Mouse (Mus musculus): ENCODE data around the gene Ankrd34c.

Ankrd34c gene

DNA sequence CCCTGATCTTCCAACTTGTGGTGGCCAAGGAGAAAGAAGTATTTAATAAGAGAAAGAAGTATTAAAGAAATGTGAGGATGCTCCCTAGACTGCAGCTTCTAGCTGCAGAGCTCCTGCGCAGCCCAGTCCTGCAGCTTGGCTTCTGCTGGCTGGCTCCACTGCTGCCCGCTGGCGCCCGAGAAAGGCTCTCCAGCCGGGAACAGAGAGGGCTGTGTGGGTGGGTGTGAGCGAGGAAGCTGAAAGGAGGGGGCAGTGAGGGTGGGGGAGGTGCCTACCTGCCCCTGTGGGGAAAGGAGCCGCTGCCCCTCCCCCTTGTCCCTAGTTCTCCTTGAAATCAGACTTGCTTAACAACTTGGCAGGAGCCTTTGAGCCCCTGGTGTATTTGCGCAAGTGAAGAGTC, at the start of gene Ankrd34c:
Gene Ankrd34c, minus strand, starts transcription at position 181 of the 400 bp plus-strand sequence.
- in situ Hi-C loops (cut with MboI, MseI): loop anchor here (10.0 kb wide), 1 partner anchor 1837 kb away; no protein-coding TSS in a partner anchor

GRCm38 (mm10) chr9:89787532-89787931, 49.3 kb upstream of the Ankrd34c start:
- in situ Hi-C loops (cut with MboI, MseI): no loop called here

DNA sequence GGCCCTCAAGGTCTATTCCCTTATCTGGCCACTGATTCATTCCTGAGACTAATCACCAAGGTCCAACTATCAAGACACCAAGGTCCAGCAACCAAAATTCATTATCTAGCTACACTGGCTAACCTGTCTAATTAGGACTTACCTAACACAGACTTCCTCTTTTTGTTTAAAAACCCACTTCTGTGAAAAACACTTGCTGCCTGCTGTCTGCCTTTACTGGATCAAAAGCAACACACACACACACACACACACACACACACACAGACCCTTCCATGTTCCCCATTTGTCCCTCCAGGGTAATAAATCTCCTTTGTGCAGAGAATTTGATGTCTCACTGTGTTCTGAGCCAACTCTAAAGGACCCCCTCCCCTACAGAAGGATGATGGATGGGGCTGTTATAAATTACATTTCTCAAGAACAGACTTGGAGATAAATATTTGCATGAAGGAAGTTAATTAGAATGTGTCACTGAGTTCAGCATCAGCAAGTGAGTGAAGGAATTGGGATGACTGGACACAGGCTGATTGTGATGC, 43.2 kb upstream of the Ankrd34c start:
- in situ Hi-C loops (cut with MboI, MseI): no loop called here

DNA sequence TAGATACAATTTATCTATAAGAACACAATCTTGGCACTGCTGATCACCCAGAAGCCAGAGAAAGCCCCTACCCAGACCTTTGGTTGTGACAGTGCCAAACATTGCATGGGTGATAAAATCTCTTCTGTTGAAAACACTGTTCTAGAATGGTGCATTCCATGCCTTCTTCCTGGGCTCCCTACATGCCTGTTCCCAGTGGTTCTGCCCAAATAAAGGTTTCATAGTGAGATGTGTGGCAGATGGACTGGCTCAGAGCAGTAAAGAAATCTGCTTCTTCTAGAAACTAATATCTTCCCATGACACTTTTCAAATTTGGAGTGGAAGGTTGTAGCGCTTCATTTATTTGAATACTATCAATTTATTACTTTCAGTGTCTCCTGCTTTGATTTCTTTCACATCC, 41.0 kb upstream of the Ankrd34c start:
- in situ Hi-C loops (cut with MboI, MseI): no loop called here

DNA sequence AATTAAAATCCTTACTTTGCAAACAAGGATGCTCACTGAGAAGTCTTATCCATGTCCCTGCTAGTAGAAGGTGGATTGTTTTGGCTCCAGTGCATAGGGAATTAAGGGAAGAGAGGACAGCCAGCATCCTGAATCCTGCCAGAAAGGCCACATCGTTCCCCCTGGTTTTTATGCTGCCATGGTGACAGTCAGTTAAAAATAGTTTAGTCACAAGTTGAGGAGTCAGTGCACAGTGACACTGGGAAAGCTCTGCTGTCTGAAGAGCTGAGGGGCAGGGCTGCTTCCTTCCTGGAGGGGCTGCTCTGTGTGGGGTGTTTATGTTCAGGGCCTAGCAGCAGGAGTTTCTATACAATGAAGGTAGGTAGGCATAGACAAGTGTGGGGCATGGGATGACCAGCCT, 32.9 kb upstream of the Ankrd34c start:
- in situ Hi-C loops (cut with MboI, MseI): no loop called here

DNA sequence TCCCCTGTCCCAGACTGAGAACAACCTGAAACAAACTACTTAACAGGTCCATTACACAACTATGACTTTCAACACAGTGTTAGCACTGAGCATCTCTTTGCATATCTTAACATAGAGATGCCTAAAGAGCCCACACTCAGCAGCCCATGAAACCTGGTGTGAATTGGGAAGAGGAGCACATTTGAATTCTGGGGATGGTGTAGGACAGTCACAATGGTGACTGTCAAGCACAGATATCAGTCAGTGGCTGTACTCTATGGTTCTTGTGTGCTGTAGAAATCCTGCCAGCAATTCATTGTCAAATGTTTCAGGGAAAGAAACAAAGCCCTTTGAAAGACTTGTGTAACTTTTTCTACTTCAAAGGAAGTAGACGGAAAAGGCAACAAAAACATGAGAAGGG, 23.7 kb upstream of the Ankrd34c start:
- in situ Hi-C loops (cut with MboI, MseI): no loop called here

- in situ Hi-C loops (cut with MboI, MseI): no loop called here
Measured at GRCm38 (mm10) chr9:89758569-89758968, 20.3 kb upstream of the Ankrd34c start.

DNA sequence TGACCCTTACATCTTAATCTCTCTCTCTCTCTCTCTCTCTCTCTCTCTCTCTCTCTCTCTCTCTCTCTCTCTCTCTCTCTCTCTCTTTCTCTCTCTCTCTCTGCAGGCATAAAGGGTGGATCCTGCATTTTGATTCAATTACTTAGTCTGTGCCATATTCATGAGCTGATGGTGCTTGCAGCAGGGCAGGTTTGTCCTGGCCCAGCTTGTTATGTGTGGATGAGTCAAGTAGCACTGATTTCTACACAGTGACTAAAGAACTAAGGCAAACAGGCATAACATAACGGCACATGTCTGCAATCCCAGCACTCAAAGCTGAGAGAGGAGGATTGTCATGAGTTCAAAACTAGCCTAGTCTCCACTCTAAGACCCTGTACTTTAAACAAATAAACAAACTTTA, 19.9 kb upstream of the Ankrd34c start:
- in situ Hi-C loops (cut with MboI, MseI): no loop called here

DNA sequence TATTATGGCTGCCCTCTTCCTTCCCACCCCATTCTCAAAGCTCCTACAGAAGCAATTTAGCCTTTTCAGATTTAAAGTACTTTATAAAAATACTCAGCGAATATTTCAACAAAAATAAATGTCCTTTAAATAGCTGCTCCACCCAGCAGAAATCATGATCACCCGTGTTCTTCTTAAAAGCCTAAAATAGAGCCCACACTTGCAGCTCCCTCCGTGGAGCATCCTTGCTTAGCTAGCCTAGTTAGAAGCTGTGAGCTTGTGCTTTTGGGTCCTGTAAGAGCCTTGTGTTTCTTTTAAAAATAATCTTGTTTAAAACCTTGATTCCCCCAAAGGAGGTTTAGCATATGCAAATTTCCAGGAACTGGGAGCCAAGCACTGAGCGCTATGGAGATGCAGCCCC, 19.3 kb upstream of the Ankrd34c start:
- in situ Hi-C loops (cut with MboI, MseI): no loop called here

- in situ Hi-C loops (cut with MboI, MseI): no loop called here
Measured at GRCm38 (mm10) chr9:89740041-89740440, 1.8 kb upstream of the Ankrd34c start.

DNA sequence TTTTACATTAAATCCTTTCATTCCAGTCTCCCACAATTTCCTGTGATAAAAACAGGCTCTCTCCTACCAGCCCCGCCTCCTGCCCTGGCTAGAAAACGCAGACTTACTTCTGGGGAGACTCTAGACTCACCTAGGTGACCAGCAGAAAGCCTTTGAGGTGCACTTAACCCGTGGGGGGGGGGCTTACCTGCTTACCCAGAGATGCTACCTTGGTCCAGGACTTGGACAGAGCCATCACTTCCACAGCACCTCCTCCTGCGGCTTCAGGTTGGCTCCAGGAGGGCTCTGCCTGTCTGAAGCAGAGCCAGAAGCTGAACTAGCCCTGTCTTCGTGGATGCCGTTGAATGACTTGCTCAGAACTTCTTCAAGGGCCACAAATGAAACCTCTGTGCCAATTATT, 387 bp downstream of the Ankrd34c start:
- in situ Hi-C loops (cut with MboI, MseI): loop anchor here (10.0 kb wide), 1 partner anchor 1837 kb away; no protein-coding TSS in a partner anchor

DNA sequence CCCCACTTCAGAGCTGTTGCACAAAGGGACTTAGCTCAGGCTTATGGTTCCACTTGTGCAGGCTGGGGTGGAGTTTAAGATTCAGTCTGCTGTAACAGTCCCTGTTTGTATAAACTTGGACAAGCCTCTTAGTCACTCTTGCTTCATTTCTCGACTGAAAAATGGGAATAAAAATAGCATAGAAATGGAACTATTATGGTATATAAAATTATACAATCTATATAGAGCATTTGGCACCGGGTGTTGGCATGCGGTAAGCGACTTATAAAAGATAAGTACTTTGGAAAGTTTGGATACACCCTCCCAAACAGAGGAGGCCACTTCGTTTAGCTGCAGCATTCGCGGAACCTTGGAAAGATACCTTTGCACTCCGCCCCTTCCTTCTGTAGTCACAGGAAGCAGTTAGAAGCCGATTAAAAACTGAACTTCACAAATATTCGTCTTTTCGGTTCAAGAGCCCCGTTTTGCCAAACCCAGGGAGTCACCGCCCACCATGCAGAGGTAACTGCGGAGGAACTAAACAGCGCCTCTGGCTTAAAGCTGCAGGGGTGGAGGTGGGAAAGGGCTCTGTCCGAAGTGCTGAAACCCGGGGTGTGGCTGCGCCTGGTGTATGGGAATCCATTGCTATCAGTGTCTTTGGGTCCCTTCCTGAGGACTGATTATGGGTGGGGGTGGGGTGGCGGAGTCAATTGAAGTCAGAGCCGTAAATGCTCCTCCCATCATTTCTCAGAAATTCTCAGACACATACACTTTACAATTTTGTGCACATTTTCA, 1.2 kb downstream of the Ankrd34c start:
- in situ Hi-C loops (cut with MboI, MseI): loop anchor here (10.0 kb wide), 1 partner anchor 1838 kb away; no protein-coding TSS in a partner anchor

DNA sequence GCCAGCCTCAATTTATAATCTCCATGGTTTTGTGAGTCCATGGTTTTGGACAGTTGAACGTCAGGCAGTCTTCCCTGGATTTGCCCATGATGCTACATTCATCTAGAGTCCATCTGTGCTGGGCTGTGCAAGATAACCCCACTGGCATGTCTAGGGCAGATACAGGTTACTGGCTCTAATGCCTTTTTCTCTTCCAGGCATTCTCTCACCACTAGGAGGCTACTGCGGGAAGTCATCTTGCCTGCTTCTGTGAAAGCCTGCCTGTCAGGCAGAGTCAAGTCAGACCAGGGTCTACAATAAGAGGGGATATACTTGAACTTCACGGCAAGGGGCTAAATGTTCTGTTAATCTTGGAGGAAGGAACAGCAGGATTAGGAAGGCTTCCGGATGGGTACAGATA, 31.4 kb downstream of the Ankrd34c start:
- in situ Hi-C loops (cut with MboI, MseI): no loop called here

GRCm38 (mm10) chr9:89705197-89705533, 33.1 kb downstream of the Ankrd34c start:
- in situ Hi-C loops (cut with MboI, MseI): no loop called here

DNA sequence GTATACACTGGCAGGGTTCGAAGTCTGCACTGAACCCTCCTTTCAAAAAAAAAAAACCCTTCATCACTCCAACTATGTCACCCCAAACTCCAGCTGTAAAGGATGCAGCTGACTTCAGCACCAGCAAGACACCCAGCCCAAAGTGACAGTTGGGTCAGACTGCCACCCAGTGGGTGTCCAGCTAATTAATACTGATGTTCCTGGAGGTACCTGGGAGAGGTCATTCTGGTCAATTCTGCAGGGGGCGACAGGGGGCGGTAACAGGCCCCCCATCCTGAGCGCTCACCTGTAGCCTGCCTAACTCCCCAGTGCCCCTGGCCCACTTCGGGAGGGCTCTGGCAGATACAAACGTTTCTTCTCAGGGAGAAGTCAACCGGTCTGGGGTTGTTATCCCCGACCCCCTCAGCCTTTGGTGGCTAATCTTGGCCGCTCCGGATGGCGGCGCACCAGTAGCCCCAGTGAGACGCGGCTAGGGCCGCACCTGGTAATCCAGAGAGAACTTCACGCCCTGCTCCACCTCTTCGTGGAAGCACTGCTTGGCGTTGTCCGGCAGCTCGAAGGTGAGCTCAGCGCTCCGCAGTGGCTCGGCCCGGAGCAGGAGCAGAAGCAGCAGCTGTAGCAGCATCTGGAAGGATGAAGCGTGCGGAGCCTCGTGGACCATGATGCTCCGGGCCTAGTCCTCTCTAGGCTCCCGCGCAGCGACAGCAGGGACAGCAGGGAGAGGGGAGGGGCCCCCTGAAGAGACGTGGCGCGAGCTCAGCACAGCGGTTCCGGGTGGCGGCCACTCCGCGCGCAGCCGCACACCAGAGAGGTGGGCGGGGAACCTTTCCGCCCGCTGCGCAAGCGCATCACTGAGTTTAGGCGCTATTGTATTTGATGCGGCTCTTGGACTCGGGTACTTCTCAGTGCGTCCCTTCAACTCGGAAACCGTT, 33.7 kb downstream of the Ankrd34c start, which contains the start of gene Tmed3:
Gene Tmed3, minus strand, starts transcription at position 804 of the 932 bp plus-strand sequence.
- in situ Hi-C loops (cut with MboI, MseI): no loop called here

DNA sequence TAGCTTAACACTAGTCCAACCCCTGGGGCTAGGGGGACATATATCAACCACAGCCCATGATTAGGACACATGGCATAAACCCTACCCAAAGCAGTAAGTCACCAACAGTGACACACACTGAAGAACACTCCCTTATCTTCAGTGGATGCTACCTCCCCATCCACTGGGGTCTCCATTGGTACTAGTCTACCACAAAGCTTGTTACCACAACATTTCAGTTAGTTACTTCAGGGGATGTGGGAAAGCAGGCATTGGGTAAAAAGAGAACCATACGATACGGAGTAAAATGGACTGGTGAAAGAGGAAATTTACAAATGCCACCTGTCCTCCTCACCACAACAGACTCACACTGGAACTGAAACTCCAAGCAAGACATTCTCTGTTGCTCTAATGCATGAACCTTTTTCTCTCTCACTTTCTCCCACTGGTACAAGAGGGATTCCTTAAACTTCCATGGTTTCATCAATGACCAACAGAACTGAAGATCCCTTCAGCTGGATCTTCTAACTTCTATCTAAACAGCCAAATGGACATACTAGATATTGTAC, 37.3 kb downstream of the Ankrd34c start:
- in situ Hi-C loops (cut with MboI, MseI): no loop called here

GRCm38 (mm10) chr9:89695143-89695542, 43.1 kb downstream of the Ankrd34c start:
- in situ Hi-C loops (cut with MboI, MseI): no loop called here

DNA sequence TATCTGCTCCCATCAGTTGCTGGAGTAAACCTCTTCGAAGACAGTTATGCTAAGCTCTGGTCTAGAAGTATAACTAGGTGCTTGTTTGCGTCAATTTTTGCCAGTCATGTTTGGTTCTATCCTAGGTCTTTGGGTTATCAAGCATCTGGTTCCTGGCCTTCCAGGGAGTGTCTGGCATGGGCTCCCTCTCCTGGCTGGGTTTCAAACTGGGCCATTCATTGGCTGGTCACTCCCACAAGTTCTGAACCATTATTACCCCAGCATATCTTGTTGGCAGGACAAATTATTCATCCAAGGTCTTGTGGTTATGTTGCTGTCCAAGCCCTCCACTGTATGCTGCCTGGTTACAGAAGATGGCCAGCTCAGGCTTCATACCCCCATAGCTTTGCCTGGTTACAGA, 44.6 kb downstream of the Ankrd34c start:
- in situ Hi-C loops (cut with MboI, MseI): no loop called here

DNA sequence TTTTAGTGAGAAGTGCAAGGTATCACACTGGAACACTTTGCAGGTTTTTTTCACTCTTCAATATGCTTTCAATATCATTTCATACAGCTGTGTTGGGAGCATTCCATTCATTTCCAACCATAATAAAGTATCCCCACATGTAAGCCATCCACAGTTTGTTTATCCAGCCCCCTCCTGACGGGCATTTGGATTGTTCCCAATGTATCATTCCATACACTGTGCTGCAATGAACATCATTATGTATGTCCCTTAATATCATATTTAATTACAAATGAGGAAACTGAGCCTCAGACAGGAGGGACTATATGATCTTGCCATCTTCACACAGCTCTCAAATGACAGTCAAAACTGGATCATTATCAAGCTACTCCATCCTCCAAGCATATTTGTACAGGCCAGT, 49.1 kb downstream of the Ankrd34c start:
- in situ Hi-C loops (cut with MboI, MseI): loop anchor here (10.0 kb wide), 1 partner anchor 744 kb away; no protein-coding TSS in a partner anchor

GRCm38 (mm10) chr9:89687503-89688226, 50.6 kb downstream of the Ankrd34c start:
- in situ Hi-C loops (cut with MboI, MseI): loop anchor here (10.0 kb wide), 1 partner anchor 743 kb away; no protein-coding TSS in a partner anchor

- in situ Hi-C loops (cut with MboI, MseI): loop anchor here (10.0 kb wide), 1 partner anchor 741 kb away; no protein-coding TSS in a partner anchor
Measured at GRCm38 (mm10) chr9:89686262-89686661, 52.0 kb downstream of the Ankrd34c start.
